Mouse (Mus musculus) olfactory bulb, adult 2 months (tissue): ENCODE data around the gene Strn4.

Experiments
- CTCF ChIP-seq: fragments of 200-500 bp; IDR thresholded peaks from 2 replicates; pipeline ENCODE4 v1.5.1; 2012; ENCODE audit warnings: low read depth, mild to moderate bottlenecking, low read length, moderate library complexity; ENCODE audit not compliant: insufficient read depth
- POLR2A ChIP-seq: fragments of 200-500 bp; IDR thresholded peaks from 2 replicates; pipeline ENCODE4 v1.6.1; 2012; ENCODE audit warnings: mild to moderate bottlenecking, low read depth, low read length, moderate library complexity; ENCODE audit not compliant: insufficient read depth

DNA sequence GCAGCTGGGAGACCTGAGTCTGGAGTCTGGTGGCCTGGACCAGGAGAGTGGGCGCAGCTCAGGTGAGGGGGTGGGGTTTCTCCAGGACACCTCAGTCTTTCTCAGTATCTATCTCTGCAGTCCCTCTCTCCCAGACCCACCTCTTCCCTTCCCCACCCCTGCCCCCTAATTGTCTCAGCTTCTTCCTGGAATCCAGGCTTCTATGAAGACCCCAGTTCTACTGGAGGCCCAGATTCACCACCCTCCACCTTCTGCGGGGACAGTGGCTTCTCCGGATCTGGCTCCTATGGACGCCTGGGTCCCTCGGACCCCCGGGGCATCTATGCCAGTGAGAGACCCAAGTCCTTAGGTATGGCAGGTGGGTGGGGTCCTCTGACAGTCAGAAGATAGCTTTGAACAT, 67.5 kb downstream of the Strn4 start:
- TF ChIP-seq POLR2A = no peak
- TF ChIP-seq CTCF = no peak
